In the genomic region with DNA sequence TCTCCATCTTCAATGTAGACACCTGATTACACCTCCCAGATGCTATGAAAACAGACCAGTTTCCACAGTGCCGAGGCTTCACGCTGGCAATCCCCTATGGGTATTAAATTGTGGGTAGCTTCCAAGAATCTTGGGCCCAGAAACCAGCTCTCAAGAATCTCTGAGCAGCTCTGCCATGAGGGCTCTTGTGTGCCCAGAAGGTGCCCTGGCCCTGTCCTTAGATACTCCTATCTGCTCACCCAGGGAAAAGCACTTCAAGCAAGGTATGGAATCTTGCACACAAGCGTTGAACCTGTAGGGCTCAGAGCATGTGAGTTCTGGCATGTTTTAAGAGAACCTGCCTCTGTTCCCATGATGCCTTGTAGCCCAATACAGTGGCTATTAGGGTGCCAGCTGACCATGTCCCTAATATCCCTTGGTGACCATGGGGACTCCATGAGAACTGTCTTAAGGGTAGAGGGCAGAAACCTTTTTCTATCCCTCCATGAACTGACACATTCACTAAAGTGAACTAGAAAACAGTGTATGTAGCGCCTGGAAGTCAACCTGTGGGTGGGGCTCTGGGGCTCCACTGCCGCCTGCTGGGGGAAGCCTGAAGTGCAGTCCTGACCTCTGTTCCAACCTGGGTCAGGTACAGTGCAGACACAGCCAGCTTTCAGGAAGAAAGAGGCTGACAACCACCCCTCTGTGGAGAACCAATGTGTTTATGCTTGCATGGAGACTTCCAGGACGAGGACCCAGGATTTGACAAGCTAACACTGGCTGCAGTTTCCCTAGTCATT, we compare ENCODE assay signal across 8 mouse cellular contexts. TPM values are rescaled to one million over a fixed set of nuclear protein-coding genes. Genes with fewer than 3 reads are reported as not detected.
DNase-seq lines count a peak whose midpoint lies in the region; TF ChIP-seq lines count a peak whose summit lies in the region.

No protein-coding gene starts in this region.

- H3K27ac ChIP-seq in layer of hippocampus, adult 2 months = no peak overlapping the region
- no peak overlapping the region for H3K27ac ChIP-seq in liver, adult 2 months (replicated peaks; ENCODE audit: insufficient read depth, low read depth, low read length)

- no peaks in the 10 kb centered on the region for H3K27me3 ChIP-seq in liver, adult 2 months (ENCODE audit: control insufficient read depth, insufficient read depth, low read length)

- DNase-seq in layer of hippocampus, adult 2 months (ENCODE audit: low spot score in 2 of 2) = peak in 1 of 2 experiments; percentile 68
- no peak for DNase-seq in layer of hippocampus, adult 9-11 months
- DNase-seq in MEL-GATA-1-ER (ENCODE audit: extremely low read depth, low read depth) = peak; percentile 14
- peak; percentile 72 to 81 for DNase-seq in cerebellum, postnatal 10 days
- peak; percentile 64 to 80 for DNase-seq in heart, postnatal 14 days
- DNase-seq in liver, adult 2 months (ENCODE audit: extremely low read depth, low read depth, low spot score) = peak; percentile 41
- peak; percentile 65 for DNase-seq in neural tube, embryonic 10.5 days (ENCODE audit: extremely low spot score, low spot score)
- peak; percentile 91 for DNase-seq in thymus, postnatal 4 days

- H3K79me2 ChIP-seq in liver, adult 2 months (ENCODE audit: control insufficient read depth, insufficient read depth, low read length) = no peaks in the 10 kb centered on the region

- H3K36me3 ChIP-seq in liver, adult 2 months (ENCODE audit: control insufficient read depth, insufficient read depth, low read length) = no peaks in the 10 kb centered on the region; the same call in 1 of the 2 replicates

- intact Hi-C loops in heart, postnatal 14 days (cut with DNase I) = loop anchor here (2.0 to 5.0 kb wide), 2 partner anchors 279 to 369 kb away; no protein-coding TSS in a partner anchor

- peak; percentile 92 for TF ChIP-seq CTCF in layer of hippocampus, adult 2 months (conservative IDR thresholded peaks at IDR 0.05)
- peak; percentile 97 for TF ChIP-seq CTCF in liver, adult 2 months (IDR thresholded peaks at IDR 0.05; ENCODE audit: low read depth, low read length)

- TF ChIP-seq POLR2A in liver, adult 2 months (IDR thresholded peaks at IDR 0.05; ENCODE audit: extremely low read depth, insufficient read depth, low read length) = no peak

- 42% methylated on average over 6 of the region's 6 CpGs for WGBS in liver, adult 2 months

- H3K4me1 ChIP-seq in liver, adult 2 months (ENCODE audit: control insufficient read depth, insufficient read depth, low read length) = no peaks in the 10 kb centered on the region; the same call in 1 of the 2 replicates

- H3K9ac ChIP-seq in liver, adult 2 months (ENCODE audit: low read depth, low read length) = no peak overlapping the region

- no peak overlapping the region for H3K4me3 ChIP-seq in layer of hippocampus, adult 2 months
- H3K4me3 ChIP-seq in liver, adult 2 months (ENCODE audit: insufficient read depth, low read depth, low read length) = no peak overlapping the region

RNA-seq across cellular contexts. Expression of gene Slc45a1, which starts 25.8 kb away (rescaled TPM):
- 10 to 100 TPM; 39.7 to 40.1 TPM for total RNA-seq in layer of hippocampus, adult 2 months (2021)
- not detected for total RNA-seq in heart, postnatal 14 days (2021)
- total RNA-seq in liver, adult 2 months (2014; rRNA removed) = not detected in 2 replicates
- polyA plus RNA-seq in liver, adult 2 months (2012; rRNA removed) = not detected in 2 replicates

Comparison
In these comparisons a context has a peak if more than half of its experiments do, and no peak if none do; other contexts are left out.
1. RNA of gene Slc45a1, which starts 25.8 kb away (total RNA-seq): 39.7 to 40.1 TPM in layer of hippocampus, adult 2 months; not detected in heart, postnatal 14 days and not detected in liver, adult 2 months; every median in the first group is over 10 times any median in the second.